Mouse (Mus musculus): ENCODE results near the gene Syt13. TPM values are rescaled to one million over a fixed set of nuclear protein-coding genes. Genes with fewer than 3 reads are reported as not detected.
A peak's percentile ranks its signal among the peaks of the same experiment; 100 is the strongest.

Syt13 gene
- polyA plus RNA-seq, 1 experiment: 125 TPM

GRCm38 (mm10) chr2:92931061-92931460 lies 16.2 kb downstream of the Syt13 start:
- H3K36me3 ChIP-seq (ENCODE audit: control insufficient read depth, insufficient read depth): peaks cover 74% of the 10 kb centered on the region
- no peak overlapping the region for H3K4me3 ChIP-seq (ENCODE audit: insufficient read depth, poor library complexity, severe bottlenecking)
- peaks cover 92% of the 10 kb centered on the region for H3K79me2 ChIP-seq (ENCODE audit: control insufficient read depth, insufficient read depth)
- H3K79me3 ChIP-seq (ENCODE audit: low read depth): peaks cover 35% of the 10 kb centered on the region
- no peak overlapping the region for H3ac ChIP-seq (ENCODE audit: control insufficient read depth, insufficient read length, low read depth)
- no peak for TF ChIP-seq USF1 (IDR thresholded peaks at IDR 0.05; ENCODE audit: low read depth)
- no peak for TF ChIP-seq MAX (IDR thresholded peaks at IDR 0.05)
- TF ChIP-seq MYOD1 (IDR thresholded peaks at IDR 0.05; ENCODE audit: control insufficient read depth, insufficient read length, low read depth): peak; percentile 10
- H3K27me3 ChIP-seq (ENCODE audit: control insufficient read depth, insufficient read depth, insufficient read length): no peaks in the 10 kb centered on the region

- H3ac ChIP-seq (ENCODE audit: control insufficient read depth, insufficient read length, low read depth): no peak overlapping the region
- H3K27me3 ChIP-seq (ENCODE audit: control insufficient read depth, insufficient read depth, insufficient read length): no peaks in the 10 kb centered on the region
- no peak overlapping the region for H3K4me3 ChIP-seq (ENCODE audit: insufficient read depth, poor library complexity, severe bottlenecking)
- TF ChIP-seq USF1 (IDR thresholded peaks at IDR 0.05; ENCODE audit: low read depth) (no peak), CTCF (IDR thresholded peaks at IDR 0.05; ENCODE audit: control insufficient read depth, insufficient read depth, insufficient read length) (no peak), MAX (IDR thresholded peaks at IDR 0.05) (no peak), MYOG (IDR thresholded peaks at IDR 0.05; ENCODE audit: control insufficient read depth, extremely low read depth, insufficient read length) (no peak), CEBPB (IDR thresholded peaks at IDR 0.05; ENCODE audit: low read depth) (no peak), MYOD1 (IDR thresholded peaks at IDR 0.05; ENCODE audit: control insufficient read depth, insufficient read length, low read depth) (no peak), FOSL1 (IDR thresholded peaks at IDR 0.05; ENCODE audit: insufficient read depth, low read length, poor library complexity, severe bottlenecking) (no peak)
- peaks cover 28% of the 10 kb centered on the region for H3K79me3 ChIP-seq (ENCODE audit: low read depth)
- H3K36me3 ChIP-seq (ENCODE audit: control insufficient read depth, insufficient read depth): peaks cover 54% of the 10 kb centered on the region
- peaks cover 81% of the 10 kb centered on the region for H3K79me2 ChIP-seq (ENCODE audit: control insufficient read depth, insufficient read depth)
Measured at GRCm38 (mm10) chr2:92933379-92933778, 18.5 kb downstream of the Syt13 start.

GRCm38 (mm10) chr2:92934312-92934982 lies 19.5 kb downstream of the Syt13 start:
- TF ChIP-seq USF1 (IDR thresholded peaks at IDR 0.05; ENCODE audit: low read depth) (no peak), CEBPB (IDR thresholded peaks at IDR 0.05; ENCODE audit: low read depth) (no peak), MAX (IDR thresholded peaks at IDR 0.05) (no peak), FOSL1 (IDR thresholded peaks at IDR 0.05; ENCODE audit: insufficient read depth, low read length, poor library complexity, severe bottlenecking) (no peak), CTCF (IDR thresholded peaks at IDR 0.05; ENCODE audit: control insufficient read depth, insufficient read depth, insufficient read length) (no peak), MYOD1 (IDR thresholded peaks at IDR 0.05; ENCODE audit: control insufficient read depth, insufficient read length, low read depth) (no peak), MYOG (IDR thresholded peaks at IDR 0.05; ENCODE audit: control insufficient read depth, extremely low read depth, insufficient read length) (no peak)
- no peaks in the 10 kb centered on the region for H3K27me3 ChIP-seq (ENCODE audit: control insufficient read depth, insufficient read depth, insufficient read length)
- H3K4me3 ChIP-seq (ENCODE audit: insufficient read depth, poor library complexity, severe bottlenecking): no peak overlapping the region

GRCm38 (mm10) chr2:92935483-92935882 lies 20.6 kb downstream of the Syt13 start:
- H3ac ChIP-seq (ENCODE audit: control insufficient read depth, insufficient read length, low read depth): no peak overlapping the region
- H3K27me3 ChIP-seq (ENCODE audit: control insufficient read depth, insufficient read depth, insufficient read length): no peaks in the 10 kb centered on the region
- no peak overlapping the region for H3K4me3 ChIP-seq (ENCODE audit: insufficient read depth, poor library complexity, severe bottlenecking)
- TF ChIP-seq FOSL1 (IDR thresholded peaks at IDR 0.05; ENCODE audit: insufficient read depth, low read length, poor library complexity, severe bottlenecking) (no peak), USF1 (IDR thresholded peaks at IDR 0.05; ENCODE audit: low read depth) (no peak)
- peaks cover 77% of the 10 kb centered on the region for H3K79me2 ChIP-seq (ENCODE audit: control insufficient read depth, insufficient read depth)
- peaks cover 27% of the 10 kb centered on the region for H3K79me3 ChIP-seq (ENCODE audit: low read depth)
- peaks cover 48% of the 10 kb centered on the region for H3K36me3 ChIP-seq (ENCODE audit: control insufficient read depth, insufficient read depth)

More at GRCm38 (mm10) chr2:92934312-92934982, 19.5 kb downstream of the Syt13 start:
- Histone ChIP-seq H3K79me3 (ENCODE audit: low read depth) (peaks cover 25% of the 10 kb centered on the region), H3ac (ENCODE audit: control insufficient read depth, insufficient read length, low read depth) (no peak overlapping the region), H3K36me3 (ENCODE audit: control insufficient read depth, insufficient read depth) (peaks cover 50% of the 10 kb centered on the region), H3K79me2 (ENCODE audit: control insufficient read depth, insufficient read depth) (peaks cover 77% of the 10 kb centered on the region)

- H3K4me3 ChIP-seq (ENCODE audit: insufficient read depth, poor library complexity, severe bottlenecking): no peak overlapping the region
- no peak overlapping the region for H3ac ChIP-seq (ENCODE audit: control insufficient read depth, insufficient read length, low read depth)
- peaks cover 68% of the 10 kb centered on the region for H3K79me2 ChIP-seq (ENCODE audit: control insufficient read depth, insufficient read depth)
- H3K27me3 ChIP-seq (ENCODE audit: control insufficient read depth, insufficient read depth, insufficient read length): no peaks in the 10 kb centered on the region
- TF ChIP-seq MYOG (IDR thresholded peaks at IDR 0.05; ENCODE audit: control insufficient read depth, extremely low read depth, insufficient read length) (no peak), USF1 (IDR thresholded peaks at IDR 0.05; ENCODE audit: low read depth) (no peak), CTCF (IDR thresholded peaks at IDR 0.05; ENCODE audit: control insufficient read depth, insufficient read depth, insufficient read length) (no peak), FOSL1 (IDR thresholded peaks at IDR 0.05; ENCODE audit: insufficient read depth, low read length, poor library complexity, severe bottlenecking) (no peak), CEBPB (IDR thresholded peaks at IDR 0.05; ENCODE audit: low read depth) (peak; percentile 75), MAX (IDR thresholded peaks at IDR 0.05) (no peak), MYOD1 (IDR thresholded peaks at IDR 0.05; ENCODE audit: control insufficient read depth, insufficient read length, low read depth) (peak; percentile 11)
- H3K36me3 ChIP-seq (ENCODE audit: control insufficient read depth, insufficient read depth): peaks cover 41% of the 10 kb centered on the region
- peaks cover 20% of the 10 kb centered on the region for H3K79me3 ChIP-seq (ENCODE audit: low read depth)
Measured at GRCm38 (mm10) chr2:92938063-92938462, 23.2 kb downstream of the Syt13 start.

- TF ChIP-seq MAX (IDR thresholded peaks at IDR 0.05) (peak; percentile 89), MYOG (IDR thresholded peaks at IDR 0.05; ENCODE audit: control insufficient read depth, extremely low read depth, insufficient read length) (no peak), MYOD1 (IDR thresholded peaks at IDR 0.05; ENCODE audit: control insufficient read depth, insufficient read length, low read depth) (peak; percentile 75), CTCF (IDR thresholded peaks at IDR 0.05; ENCODE audit: control insufficient read depth, insufficient read depth, insufficient read length) (no peak), CEBPB (IDR thresholded peaks at IDR 0.05; ENCODE audit: low read depth) (no peak), FOSL1 (IDR thresholded peaks at IDR 0.05; ENCODE audit: insufficient read depth, low read length, poor library complexity, severe bottlenecking) (peak; percentile 65), USF1 (IDR thresholded peaks at IDR 0.05; ENCODE audit: low read depth) (peak; percentile 73)
- H3K4me3 ChIP-seq (ENCODE audit: insufficient read depth, poor library complexity, severe bottlenecking): no peak overlapping the region
- H3K27me3 ChIP-seq (ENCODE audit: control insufficient read depth, insufficient read depth, insufficient read length): no peaks in the 10 kb centered on the region
- peaks cover 69% of the 10 kb centered on the region for H3K79me2 ChIP-seq (ENCODE audit: control insufficient read depth, insufficient read depth)
- peaks cover 49% of the 10 kb centered on the region for H3K36me3 ChIP-seq (ENCODE audit: control insufficient read depth, insufficient read depth)
- H3ac ChIP-seq (ENCODE audit: control insufficient read depth, insufficient read length, low read depth): no peak overlapping the region
- H3K79me3 ChIP-seq (ENCODE audit: low read depth): peaks cover 20% of the 10 kb centered on the region
Measured at GRCm38 (mm10) chr2:92938827-92939226, 23.9 kb downstream of the Syt13 start.

All from C2C12 (cell line).